Mouse (Mus musculus) heart, postnatal 4 days (tissue): ENCODE data around the gene Fyttd1. TPM values are rescaled to one million over a fixed set of nuclear protein-coding genes. Genes with fewer than 3 reads are reported as not detected.
"Not testable (repeated sequence)": the region's sequence is repeated elsewhere in the genome, so short reads cannot be mapped to it uniquely, and the experiment has no call there.

Experiments
- DNase-seq: peaks from one replicate; pipeline ENCODE4 v3.0.0; 2021
- total RNA-seq, 2 experiments: library from RNA; stranded (reverse); gene quantifications; 2 replicates each; pipeline ENCODE4 v1.2.3; 2021

The Fyttd1 gene
- total RNA-seq, 2 experiments from 2014 or later: 125 to 126 TPM

DNA sequence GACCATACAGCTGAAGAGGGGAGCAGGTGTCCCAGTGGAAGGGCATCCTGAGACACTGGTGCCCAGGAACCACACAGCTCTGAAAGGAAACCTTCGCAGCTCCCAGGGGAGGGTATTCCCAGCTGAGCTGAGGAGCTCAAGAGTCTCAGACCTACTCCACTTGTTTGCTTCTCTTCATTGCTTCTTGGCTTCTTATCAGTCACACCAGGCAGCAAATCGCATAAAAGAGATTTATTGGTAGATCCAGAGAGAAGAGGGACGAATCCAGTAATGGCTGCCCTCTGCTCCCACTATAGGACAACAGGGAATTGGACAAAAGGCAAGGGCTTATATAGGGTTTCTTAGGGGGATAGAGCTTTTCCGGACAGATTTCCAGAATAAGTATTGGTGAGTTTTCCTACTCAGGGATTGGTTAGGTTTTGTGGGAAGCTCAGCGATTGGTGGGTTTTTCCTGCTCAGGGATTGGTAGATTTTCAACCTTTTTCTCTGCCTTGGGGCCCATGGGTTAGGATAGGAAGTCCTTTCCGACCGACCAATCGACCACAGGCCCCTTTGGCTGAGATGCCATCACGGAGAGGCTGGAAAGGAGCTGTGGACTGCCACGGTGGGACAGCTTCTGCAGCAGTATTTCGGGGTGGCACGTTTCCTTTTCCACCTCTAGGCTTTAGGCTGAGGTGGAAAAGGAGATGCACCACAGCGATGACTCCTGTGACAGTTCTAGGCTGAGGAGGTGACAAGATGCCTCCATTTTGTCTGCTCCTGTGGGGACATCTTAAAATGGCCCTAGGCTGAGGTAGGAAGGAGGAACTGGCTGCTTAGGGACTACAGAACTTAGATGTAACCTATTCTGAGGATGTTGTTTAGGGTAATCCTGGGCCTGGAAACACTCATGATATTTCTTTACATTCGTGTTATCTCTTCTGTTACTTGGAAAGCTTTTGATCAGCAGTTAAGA is 1.9 kb downstream of the Fyttd1 start:
- DNase-seq: no peak

DNA sequence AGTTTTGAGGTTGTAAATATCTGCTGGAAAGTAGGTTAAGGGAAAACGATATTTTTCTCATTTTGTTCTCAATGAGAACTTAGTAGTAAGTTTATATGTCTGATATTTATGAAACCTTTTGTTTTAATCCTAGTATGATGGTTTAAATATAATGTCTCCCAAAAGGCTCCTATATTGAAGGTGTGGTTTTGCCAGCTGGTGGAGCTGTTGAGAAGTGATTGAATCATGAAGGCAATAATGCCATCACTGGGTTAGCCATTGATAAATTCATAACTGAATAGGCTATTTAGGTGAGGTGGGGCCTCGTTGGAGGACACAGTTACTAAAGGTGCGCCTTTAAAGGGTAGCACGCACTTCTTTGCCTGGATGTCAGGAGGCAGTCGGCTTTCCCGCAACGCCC is 4.2 kb downstream of the Fyttd1 start:
- no peak for DNase-seq

DNA sequence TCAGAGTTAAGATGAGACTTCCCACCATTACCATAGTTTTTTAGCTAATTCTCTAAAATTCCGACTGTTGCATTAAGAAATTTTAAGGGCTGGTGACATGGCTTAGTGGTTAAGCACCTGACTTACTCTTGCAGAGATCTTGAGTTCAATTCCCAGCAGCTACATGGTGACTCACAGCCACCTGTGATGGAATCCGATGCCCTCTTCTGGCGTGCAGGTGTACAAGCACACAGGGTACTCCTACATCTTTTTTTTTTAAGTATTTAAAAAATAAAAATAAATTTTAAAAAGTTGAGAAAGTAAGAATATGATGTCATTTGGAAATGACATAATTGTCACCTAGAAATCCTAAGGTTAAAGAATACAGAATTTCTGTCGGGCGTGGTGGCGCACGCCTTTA is 10.7 kb downstream of the Fyttd1 start:
- no peak for DNase-seq

DNA sequence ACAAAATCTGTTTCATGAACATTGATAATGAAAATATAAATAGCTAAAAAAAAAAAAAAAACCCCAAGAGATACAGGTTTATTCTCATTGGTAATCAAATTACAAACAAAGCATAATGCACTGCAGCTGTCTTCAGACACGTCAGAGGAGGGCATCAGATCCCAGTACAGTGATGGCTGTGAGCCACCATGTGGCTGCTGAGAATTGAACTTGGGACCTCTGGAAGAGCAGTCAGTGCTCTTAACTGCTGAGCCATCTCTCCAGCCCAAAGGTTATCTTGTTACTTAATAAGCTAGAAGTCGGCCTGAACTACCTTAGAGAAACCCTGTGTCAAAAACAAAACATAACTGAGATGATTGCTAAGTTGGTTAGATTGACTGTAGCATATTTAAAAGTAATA is 12.6 kb downstream of the Fyttd1 start:
- DNase-seq: no peak

DNA sequence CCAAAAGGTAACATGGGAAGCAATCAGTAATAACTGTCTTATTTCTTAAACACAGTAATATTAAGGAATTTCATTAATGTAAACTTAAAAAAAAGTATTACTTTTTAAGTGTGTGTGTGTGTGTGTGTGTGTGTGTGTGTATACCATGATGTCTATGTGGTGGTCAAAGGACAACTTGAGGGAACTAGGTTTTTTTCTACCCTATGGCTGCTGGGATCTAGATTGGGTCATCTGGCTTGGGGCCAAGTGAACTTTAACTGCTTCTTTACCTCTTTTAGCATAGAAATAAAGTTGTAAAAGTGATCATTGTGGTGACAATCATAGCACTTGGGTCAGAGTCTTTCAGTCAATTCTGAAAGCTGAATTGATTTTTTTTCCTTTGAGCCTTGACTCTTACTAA is 18.8 kb downstream of the Fyttd1 start:
- no peak for DNase-seq

DNA sequence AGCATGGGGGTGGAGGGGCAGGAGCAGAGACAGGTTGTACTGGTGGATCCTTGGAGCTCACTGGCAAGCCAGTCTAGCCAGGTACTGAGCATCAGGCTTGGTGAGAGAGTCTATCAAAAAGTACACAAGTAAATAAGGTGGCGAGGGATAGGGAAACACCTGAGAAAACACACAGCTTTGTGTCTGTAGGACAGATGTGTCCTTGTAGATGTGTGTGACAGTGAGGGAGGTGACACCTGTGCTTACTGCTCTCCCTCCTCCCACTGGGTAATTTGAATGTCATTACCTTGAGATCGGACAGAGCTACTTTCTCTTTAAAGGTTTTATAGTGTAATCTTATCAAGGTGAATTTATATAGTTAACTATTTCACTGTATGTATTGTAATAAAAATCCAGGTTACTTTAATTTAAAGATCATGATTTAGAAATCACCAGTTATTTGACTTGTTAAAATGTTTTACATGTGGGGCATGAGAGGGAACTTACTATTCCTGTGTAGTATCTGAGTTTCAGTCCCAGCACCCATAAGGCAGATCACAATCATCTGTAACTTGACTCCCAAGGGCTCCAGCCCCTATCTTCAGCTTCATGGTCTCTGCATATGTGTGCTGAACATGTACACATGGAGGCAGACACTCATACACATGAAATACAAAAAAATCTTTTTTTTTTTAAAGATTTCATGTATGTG is 24.2 kb downstream of the Fyttd1 start:
- no peak for DNase-seq

DNA sequence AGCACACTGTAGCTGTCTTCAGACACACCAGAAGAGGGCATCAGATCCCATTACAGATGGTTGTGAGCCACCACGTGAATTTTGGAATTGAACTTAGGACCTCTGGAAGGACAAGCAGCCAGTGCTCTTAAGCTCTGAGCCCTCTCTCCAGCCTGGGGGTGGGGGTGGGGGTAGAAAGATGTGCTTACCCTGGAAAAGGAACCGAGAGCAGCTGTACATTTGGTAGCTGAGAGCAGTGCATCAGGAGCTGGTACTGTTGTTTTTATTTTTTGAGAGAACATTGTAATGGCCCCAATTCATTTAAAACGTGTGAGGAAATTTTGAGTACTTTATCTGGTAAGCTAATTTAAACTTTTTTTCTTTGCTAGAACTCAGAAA is 24.7 kb downstream of the Fyttd1 start:
- no peak for DNase-seq

DNA sequence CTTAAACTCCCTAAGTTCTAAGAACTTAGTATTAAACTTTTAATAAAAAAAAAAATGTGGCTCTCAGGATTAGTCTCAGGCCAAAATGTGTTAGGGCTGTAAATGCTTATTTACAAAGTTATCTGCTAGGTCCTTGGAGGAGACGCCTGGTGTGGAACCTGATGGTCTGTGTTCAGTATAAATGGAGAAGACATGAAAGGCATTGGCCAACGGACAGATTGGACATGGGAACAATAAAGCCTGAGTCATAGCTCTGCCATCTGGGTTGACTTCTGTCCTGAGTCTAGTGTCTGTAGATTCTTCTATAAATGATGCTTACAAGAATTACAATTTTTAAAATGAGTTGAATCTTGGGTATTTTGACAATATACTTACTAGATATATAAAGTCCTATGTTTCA is 28.9 kb downstream of the Fyttd1 start:
- DNase-seq: no peak

DNA sequence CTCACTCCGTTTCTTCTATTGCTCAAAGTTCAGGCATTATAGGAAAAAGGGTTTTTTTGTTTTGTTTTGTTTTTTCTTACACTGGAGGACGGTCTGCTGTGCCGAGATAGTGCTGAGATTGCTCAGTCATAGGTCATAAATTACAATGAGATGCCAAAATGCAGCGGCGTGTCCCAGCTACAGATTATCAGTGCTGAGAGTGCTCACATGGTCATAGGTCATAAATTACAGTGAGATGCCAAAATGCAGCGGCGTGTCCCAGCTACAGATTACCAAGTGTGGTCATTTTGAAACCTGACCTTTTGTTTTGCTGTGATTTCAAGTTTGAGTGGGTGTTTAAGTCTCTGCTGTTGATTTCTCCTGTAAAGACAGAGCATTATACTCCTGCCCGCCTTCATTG is 29.4 kb downstream of the Fyttd1 start:
- no peak for DNase-seq

DNA sequence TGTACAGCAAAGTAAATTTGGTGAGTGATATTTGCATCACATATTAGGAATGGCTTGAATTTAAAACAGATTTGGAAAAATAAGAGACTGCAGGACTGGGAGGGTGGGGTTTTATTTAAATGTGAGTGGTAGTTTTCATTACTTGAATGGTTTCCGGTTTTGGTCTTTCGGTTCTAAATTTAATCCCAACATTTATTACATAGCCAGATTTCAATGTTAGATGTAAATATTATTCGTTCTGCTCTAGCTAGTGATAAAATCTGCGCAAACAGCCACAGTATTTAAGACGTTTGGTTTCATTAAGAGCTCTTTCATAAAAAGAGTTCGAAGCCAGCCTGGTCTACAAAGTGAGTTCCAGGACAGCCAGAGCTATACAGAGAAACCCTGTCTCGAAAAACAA is 35.9 kb downstream of the Fyttd1 start:
- DNase-seq: no peak

DNA sequence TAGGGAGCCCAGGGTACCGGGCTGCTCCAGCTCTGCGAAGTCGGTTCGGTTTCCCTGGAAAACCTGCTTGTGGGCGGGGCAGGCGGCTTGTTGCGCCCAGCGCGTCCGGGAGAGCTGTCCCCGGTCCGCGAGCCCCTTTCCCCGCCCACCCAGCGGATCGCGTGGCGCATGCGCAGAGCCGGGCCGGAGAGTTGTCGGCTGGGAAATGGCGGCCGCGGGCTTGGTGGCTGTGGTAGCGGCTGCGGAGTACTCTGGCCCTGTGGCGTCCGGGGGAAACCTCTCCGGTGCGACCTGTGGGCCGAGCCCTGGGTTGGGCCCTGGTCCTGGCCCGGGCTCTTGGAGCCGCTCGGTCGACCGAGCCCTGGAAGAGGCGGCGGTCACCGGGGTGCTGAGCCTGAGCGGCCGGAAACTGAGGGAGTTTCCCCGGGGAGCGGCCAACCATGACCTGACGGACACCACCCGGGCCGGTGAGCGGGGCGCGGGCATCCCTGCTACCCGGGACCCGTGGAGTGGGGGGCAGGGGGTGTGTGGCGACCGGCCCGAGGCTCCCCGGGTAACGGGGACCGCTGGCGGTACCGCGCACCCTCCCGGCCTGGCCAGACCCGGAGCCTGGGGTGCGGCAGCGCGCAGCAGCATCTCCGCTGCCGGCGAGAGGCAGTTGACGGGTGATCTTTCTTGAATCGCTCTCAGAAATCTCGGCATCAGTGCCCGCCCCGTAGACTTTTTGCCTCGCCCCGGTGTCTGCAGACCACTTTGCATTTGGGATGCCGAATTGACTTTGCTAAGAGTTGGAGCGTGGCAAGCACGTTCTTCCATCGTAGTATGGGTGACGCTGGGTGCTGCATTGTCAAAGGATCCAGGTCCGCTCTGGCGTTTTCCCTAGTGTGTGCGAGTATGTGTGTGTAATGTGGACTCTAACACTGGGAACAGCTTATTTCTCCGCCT is 36.9 kb downstream of the Fyttd1 start, which contains the start of gene Lrch3:
Gene Lrch3, plus strand, starts transcription at position 164 of the 945 bp plus-strand sequence.
- peak; percentile 98 for DNase-seq

DNA sequence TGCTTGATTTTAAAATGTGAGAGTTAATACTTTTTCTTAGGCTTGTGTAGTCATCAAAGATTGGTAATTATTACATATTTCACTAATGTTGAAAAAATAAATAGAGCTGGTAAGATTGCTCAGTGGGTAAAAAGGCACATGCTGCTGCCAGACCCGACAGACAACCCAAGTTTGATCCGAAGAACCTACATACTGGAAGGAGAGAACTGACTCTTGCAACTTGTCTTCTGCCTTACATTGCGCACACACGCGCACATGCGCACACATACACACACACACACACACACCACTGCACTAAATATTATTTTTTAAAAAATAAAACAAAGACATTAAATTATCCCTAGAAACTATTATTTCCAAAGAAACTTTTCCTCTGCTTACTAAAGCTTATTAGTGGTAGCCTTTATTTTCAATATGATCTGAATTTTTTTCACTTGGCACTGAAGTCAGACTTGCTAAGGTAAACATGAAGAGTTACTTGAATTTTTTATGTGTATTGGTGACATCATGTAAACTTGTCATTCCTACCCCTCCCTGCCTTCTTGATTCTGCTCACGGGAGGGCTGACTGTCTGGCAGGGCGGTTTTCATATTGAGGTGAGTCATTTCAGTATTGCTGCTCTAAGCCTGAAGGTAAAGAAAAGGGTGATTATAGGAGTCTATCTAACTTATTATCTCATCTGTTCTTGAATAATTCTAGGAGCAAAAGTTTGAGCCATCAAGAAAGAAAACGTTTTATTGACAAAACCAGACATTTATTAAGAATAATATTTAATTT is 38.2 kb downstream of the Fyttd1 start:
- no peak for DNase-seq

DNA sequence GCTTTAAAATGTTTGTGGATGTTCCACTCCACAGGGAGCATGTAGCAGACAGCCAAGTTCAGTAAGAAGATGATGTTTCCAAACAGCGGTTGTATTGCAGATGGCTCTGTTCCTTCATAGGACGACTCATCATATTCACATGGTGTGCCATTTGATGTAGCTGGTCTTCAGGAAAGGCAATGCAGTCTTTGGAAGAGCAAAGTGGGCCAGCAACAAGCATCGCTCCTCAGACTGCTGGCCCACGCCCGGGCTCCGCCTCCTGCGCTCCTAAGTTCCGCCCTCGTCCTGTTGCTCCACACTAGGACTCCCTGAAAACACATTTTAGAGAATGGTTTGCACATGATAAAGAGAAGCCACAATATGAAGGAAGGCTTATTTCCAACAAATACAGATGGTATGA is 49.3 kb downstream of the Fyttd1 start:
- DNase-seq: not testable (repeated sequence)

DNA sequence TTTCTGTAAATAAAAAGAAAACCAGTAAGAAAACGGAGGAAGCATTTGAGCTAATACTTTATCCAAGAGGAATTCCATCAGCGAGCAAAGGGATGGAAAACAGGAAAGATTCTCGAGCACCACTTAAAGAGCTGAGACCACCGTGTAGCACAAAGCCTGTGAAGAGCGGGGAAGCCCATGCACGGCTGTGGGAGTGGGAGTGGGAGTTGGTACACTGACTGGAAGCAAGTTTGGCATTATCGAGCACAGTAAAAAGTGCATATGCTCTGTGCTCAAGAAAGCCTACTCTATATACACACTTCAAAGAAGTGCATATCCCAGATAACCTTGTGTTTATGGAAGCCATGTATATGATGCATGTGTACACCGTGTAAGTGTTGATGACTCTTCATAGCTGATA is 49.7 kb downstream of the Fyttd1 start:
- no peak for DNase-seq

DNA sequence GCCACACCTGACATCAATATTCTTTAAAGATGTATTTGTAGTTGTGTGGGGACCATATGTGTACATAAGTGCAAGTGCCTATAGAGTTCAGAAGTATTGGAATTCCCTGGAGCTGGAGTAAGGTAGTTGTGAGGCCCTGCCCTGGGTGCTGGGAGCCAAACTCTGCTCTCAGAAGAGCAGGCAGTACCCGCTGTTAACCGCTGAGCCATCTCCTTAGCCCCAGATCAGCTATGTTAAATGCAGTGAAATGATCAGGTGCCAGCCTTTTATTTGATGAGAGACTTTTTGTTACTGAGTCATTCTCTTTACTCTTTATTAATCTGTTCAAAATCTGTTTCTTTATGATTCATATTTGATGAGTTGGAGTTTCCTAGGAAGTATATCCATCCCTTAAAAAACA is 52.6 kb downstream of the Fyttd1 start:
- no peak for DNase-seq

DNA sequence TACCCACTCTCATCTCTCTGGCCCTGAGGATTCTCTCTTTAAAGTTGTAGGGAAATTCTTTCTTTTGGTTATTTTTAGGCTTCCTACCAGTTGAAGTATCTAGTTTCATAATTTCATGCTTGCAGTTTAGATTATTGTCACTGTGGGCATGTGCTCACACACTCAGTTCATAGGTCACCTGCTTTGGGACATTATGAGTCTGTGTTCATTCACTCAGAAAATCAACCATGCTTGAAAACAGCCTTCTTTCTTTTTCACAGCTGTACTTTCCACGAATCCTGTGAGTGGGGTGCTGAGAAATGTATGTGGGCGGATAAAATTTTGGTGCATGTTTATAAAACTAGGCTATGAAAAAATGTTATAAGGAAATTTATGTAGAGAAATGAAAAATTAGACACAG is 57.2 kb downstream of the Fyttd1 start:
- no peak for DNase-seq

DNA sequence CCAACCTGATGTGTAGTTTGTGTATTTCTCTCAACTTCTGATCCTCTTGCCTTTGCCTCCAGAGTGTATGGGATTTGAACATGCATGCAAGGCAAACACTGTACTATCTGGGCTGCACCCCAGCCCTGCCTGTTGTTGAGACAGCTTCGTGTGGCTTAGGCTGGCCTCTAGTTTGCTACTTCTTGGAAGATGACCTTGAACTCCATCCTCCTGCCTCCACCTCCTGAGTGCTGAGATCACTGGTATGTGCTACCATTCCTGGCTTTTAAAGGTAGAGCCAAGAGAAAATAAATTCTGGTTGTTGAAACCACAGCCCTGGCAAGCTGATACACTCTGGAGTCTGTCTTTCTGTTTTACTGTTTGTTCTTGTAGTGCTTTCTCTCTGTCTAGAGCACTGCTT is 57.8 kb downstream of the Fyttd1 start:
- DNase-seq: no peak

DNA sequence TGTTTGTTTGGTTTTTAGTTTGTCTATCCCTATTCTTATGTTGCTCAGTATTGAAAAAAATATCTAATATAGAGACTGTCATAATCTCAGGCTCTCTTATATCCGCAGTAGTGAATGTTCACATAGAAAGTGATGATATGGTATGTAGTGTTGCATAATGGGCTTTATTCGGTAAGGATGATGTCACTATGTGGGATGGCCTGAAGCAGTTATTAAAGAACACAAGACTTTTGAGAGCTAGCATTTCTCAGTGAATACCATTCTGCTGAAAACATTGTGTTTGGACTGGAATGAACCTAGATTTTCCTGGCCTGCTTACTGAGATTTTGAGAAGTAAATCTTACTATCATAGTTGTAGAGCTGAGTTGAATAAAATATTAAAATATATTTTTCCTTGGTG is 60.1 kb downstream of the Fyttd1 start:
- no peak for DNase-seq

DNA sequence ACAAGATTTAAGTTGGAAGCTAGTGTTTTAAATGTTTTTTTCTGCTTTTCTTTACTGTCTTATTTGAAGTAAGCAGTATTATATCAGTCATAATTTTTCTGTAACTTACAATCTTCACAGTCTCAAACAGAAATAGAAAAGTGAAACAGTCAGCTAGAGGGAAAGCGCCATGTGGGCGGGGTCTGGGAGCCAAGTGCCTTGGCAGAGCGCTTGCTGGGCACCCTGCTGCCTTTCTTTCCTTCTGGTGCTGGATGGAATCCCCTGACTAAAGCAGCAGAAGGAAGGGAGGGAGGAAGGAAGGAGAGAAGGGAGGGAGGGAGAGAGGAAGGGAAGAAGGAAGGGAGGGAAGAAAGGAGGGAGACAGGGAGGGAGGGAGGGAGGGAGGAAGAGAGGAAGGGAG is 62.0 kb downstream of the Fyttd1 start:
- peak; percentile 45 for DNase-seq

DNA sequence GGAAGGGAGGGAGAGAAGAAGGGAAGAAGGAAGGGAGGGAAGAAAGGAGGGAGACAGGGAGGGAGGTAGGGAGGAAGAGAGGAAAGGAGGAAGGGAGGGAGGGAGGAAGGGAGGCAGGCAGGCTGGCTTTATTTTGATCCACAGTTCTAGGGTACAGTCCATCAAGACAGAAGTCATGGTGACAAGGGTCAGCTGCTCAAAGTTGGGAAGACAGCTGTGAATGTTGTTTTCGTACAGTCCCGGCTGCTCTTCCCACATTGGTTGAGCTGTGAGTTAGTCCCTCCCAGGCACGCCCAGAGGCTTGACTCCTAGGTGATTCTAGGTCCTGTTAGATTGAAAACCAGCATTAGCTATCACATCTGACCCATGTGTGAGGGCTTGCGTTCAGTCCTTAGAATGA is 62.4 kb downstream of the Fyttd1 start:
- not testable (repeated sequence) for DNase-seq

DNA sequence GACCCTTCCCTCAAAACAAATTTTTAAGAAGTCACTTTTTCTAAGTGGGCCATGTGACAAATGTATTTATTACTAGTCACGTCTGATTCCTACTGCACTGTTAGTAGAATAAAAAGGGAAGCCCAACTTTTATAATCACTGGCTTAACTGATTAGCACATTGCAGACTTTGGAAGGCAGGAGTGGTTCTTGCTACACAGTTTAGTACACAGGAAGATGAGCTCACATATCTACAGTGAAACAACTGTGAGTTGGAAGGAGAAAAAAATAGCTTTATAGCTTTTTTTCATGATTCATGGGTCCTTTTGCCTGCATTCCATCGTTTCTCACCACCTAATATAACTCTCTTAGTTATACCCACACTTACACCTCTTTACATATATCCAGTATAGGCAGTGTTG is 63.9 kb downstream of the Fyttd1 start:
- DNase-seq: not testable (repeated sequence)

DNA sequence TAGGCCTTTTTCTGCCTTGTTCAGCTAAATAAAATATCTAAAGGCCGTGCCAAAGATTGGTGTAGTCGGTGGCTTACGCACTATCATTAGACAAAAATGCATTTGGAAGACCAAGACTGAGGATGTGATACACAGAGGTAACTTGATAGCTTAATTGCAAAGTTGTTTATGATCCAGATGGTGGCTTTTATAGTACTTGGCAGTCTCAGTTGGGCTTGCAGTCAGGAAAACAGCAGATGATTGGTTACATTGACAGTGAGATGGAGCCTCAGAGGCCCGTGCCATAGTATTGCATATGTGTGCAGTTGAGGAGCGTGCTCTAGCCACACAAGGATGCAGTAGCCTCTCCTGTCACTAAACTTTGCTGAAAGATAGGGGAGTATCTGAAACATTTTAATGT is 65.4 kb downstream of the Fyttd1 start:
- DNase-seq: no peak
